9 mouse cellular contexts compared by ENCODE assay signal in genomic region chr17:28512696-28513095, GRCm38 (mm10). TPM values are rescaled to one million over a fixed set of nuclear protein-coding genes. Genes with fewer than 3 reads are reported as not detected.
DNase-seq lines count a peak whose midpoint lies in the region; ATAC-seq and TF ChIP-seq lines count a peak whose summit lies in the region.
"Had no signal": no experiment of that assay in that cellular context is flagged by ENCODE, and none has a peak within 500 bp of the region (broad histone marks: within the 10 kb centered on the region; RNA-seq: fewer than 3 reads in every experiment).

No protein-coding gene starts in this region.

- peaks cover 33% of the 10 kb centered on the region for H3K4me1 ChIP-seq in heart, embryonic 16.5 days (ENCODE audit: control insufficient read depth, insufficient read depth, low read length)
- H3K4me1 ChIP-seq in limb, embryonic 15.5 days = peaks cover 47% of the 10 kb centered on the region

- no peak overlapping the region for H3K4me3 ChIP-seq in heart, embryonic 16.5 days (ENCODE audit: low read length)
- H3K4me3 ChIP-seq in limb, embryonic 15.5 days = no peak overlapping the region
- H3K4me3 ChIP-seq in left cerebral cortex, adult 2 months = no peak overlapping the region

- 43% methylated on average over 6 of the region's 6 CpGs for WGBS in heart, embryonic 16.5 days
- WGBS in limb, embryonic 15.5 days = 39% methylated on average over 6 of the region's 6 CpGs

- TF ChIP-seq CTCF in left cerebral cortex, adult 2 months (IDR thresholded peaks at IDR 0.05) = no peak

- peak; percentile 51 for DNase-seq in 3T3-L1 (ENCODE audit: low read depth, low spot score)
- DNase-seq in adrenal gland, adult 2 months = peak; percentile 76
- peak; percentile 68 to 91 for DNase-seq in urinary bladder, postnatal 36 days (ENCODE audit: low spot score in 2 of 2)
- no peak for DNase-seq in left cerebral cortex, adult 2 months (ENCODE audit: extremely low spot score in 1 of 2, low spot score in 2 of 2)
- DNase-seq in embryo, embryonic 10 days (ENCODE audit: low spot score) = no peak
- no peak for DNase-seq in spleen, postnatal 10 days (ENCODE audit: low spot score in 2 of 2)

- peak overlapping the region; percentile 26; the same call in 1 of the 2 replicates for H3K9ac ChIP-seq in heart, embryonic 16.5 days (ENCODE audit: low read length)
- no peak overlapping the region for H3K9ac ChIP-seq in limb, embryonic 15.5 days

- ATAC-seq in heart, embryonic 16.5 days (replicated peaks; ENCODE audit: extremely low read depth, insufficient read depth, low FRiP score) = no peak
- no peak for ATAC-seq in limb, embryonic 15.5 days (ENCODE audit: insufficient number of reproducible peaks, low FRiP score, low TSS enrichment, low read depth)

- no peaks in the 10 kb centered on the region for H3K36me3 ChIP-seq in heart, embryonic 16.5 days (ENCODE audit: control insufficient read depth, insufficient read depth)
- no peaks in the 10 kb centered on the region for H3K36me3 ChIP-seq in limb, embryonic 15.5 days

- H3K27me3 ChIP-seq in heart, embryonic 16.5 days (ENCODE audit: control insufficient read depth, insufficient read depth, low read length) = no peaks in the 10 kb centered on the region
- no peaks in the 10 kb centered on the region for H3K27me3 ChIP-seq in limb, embryonic 15.5 days

- H3K27ac ChIP-seq in heart, embryonic 16.5 days (ENCODE audit: low read length) = peak overlapping the region; percentile 30; the same call in 1 of the 2 replicates
- peak overlapping the region; percentile 22; the same call in 1 of the 2 replicates for H3K27ac ChIP-seq in limb, embryonic 15.5 days
- no peak overlapping the region; the same call in 1 of the 2 replicates for H3K27ac ChIP-seq in left cerebral cortex, adult 2 months

- intact Hi-C loops in left cerebral cortex, adult 2 months (cut with DNase I) = no loop called here

- H3K4me2 ChIP-seq in heart, embryonic 16.5 days (ENCODE audit: low read depth, low read length) = no peak overlapping the region
- no peak overlapping the region for H3K4me2 ChIP-seq in limb, embryonic 15.5 days

- H3K9me3 ChIP-seq in heart, embryonic 16.5 days (replicated peaks; ENCODE audit: control insufficient read depth, low read length) = no peaks in the 10 kb centered on the region
- no peaks in the 10 kb centered on the region for H3K9me3 ChIP-seq in limb, embryonic 15.5 days

RNA-seq across cellular contexts. Expression of gene Fkbp5, which starts 4.6 kb away (rescaled TPM):
- total RNA-seq in adrenal gland, adult 2 months (2021) = 10 to 100 TPM; 68.0 to 69.5 TPM
- polyA plus RNA-seq in adrenal gland, adult 2 months (2012; rRNA removed) = 24.4 and 27.1 TPM in 2 replicates
- 34.9 and 54.5 TPM in 2 replicates for polyA plus RNA-seq in heart, embryonic 16.5 days (2015; fragmentation: Nextera tagmentation; extraction: Ambion mirVana)
- 29.8 and 42.1 TPM in 2 replicates for polyA plus RNA-seq in limb, embryonic 15.5 days (2015; fragmentation: Nextera tagmentation; extraction: Ambion mirVana)
- 10 to 100 TPM; 51.5 to 54.4 TPM for total RNA-seq in left cerebral cortex, adult 2 months (2021)

RNA-seq across cellular contexts. Expression of gene Armc12, which starts 17.9 kb away (rescaled TPM):
- total RNA-seq in adrenal gland, adult 2 months (2021) = not detected
- not detected in 2 replicates for polyA plus RNA-seq in adrenal gland, adult 2 months (2012; rRNA removed)
- polyA plus RNA-seq in heart, embryonic 16.5 days (2015; fragmentation: Nextera tagmentation; extraction: Ambion mirVana) = not detected in 2 replicates
- polyA plus RNA-seq in limb, embryonic 15.5 days (2015; fragmentation: Nextera tagmentation; extraction: Ambion mirVana) = not detected in 2 replicates
- not detected for total RNA-seq in left cerebral cortex, adult 2 months (2021)
- total RNA-seq: left cerebral cortex, postnatal 36 days had no signal

RNA-seq across cellular contexts. Expression of gene Clpsl2, which starts 36.5 kb away (rescaled TPM):
- not detected for total RNA-seq in adrenal gland, adult 2 months (2021)
- polyA plus RNA-seq in adrenal gland, adult 2 months (2012; rRNA removed) = not detected in 2 replicates
- polyA plus RNA-seq in heart, embryonic 16.5 days (2015; fragmentation: Nextera tagmentation; extraction: Ambion mirVana) = not detected in 2 replicates
- polyA plus RNA-seq in limb, embryonic 15.5 days (2015; fragmentation: Nextera tagmentation; extraction: Ambion mirVana) = not detected in 2 replicates
- not detected for total RNA-seq in left cerebral cortex, adult 2 months (2021)
- total RNA-seq: left cerebral cortex, postnatal 36 days had no signal

RNA-seq across cellular contexts. Expression of gene Clps, which starts 47.9 kb away (rescaled TPM):
- not detected for total RNA-seq in adrenal gland, adult 2 months (2021)
- 1.4 and 45.4 TPM in 2 replicates for polyA plus RNA-seq in adrenal gland, adult 2 months (2012; rRNA removed)
- 2.2 TPM in 1 of 2 replicates, not detected in the other for polyA plus RNA-seq in heart, embryonic 16.5 days (2015; fragmentation: Nextera tagmentation; extraction: Ambion mirVana)
- 0.47 and 1.8 TPM in 2 replicates for polyA plus RNA-seq in limb, embryonic 15.5 days (2015; fragmentation: Nextera tagmentation; extraction: Ambion mirVana)
- total RNA-seq in left cerebral cortex, adult 2 months (2021) = not detected
- total RNA-seq: left cerebral cortex, postnatal 36 days had no signal

Comparison
In these comparisons a context has a peak if more than half of its experiments do, and no peak if none do; other contexts are left out.
1. DNase-seq: peak in 3T3-L1 (single experiment), adrenal gland, adult 2 months (single experiment) and urinary bladder, postnatal 36 days (2 of 2); none in left cerebral cortex, adult 2 months (0 of 2), embryo, embryonic 10 days (single experiment) and spleen, postnatal 10 days (0 of 2).